Comparison of ENCODE assay signal across 8 mouse cellular contexts in genomic region chr2:167605178-167605794, GRCm38 (mm10). TPM values are rescaled to one million over a fixed set of nuclear protein-coding genes. Genes with fewer than 3 reads are reported as not detected.
A peak's percentile ranks its signal among the peaks of the same experiment; 100 is the strongest.
DNase-seq lines count a peak whose midpoint lies in the region; ATAC-seq lines count a peak whose summit lies in the region.

No protein-coding gene starts in this region.

- intact Hi-C loops in gastrocnemius, postnatal 36 days (cut with DNase I): loop anchor here (1.0 kb wide), 1 partner anchor 68 kb away; no protein-coding TSS in a partner anchor
- intact Hi-C loops in left cerebral cortex, postnatal 14 days (cut with DNase I): loop anchor here (1.0 kb wide), 1 partner anchor 68 kb away; no protein-coding TSS in a partner anchor

- WGBS in intestine, embryonic 15.5 days: 30% methylated on average over 11 of the region's 11 CpGs
- WGBS in midbrain, embryonic 10.5 days: 27% methylated on average over 11 of the region's 11 CpGs

- H3K9ac ChIP-seq in intestine, embryonic 15.5 days: no peak overlapping the region

- H3K27ac ChIP-seq in intestine, embryonic 15.5 days: no peak overlapping the region
- H3K27ac ChIP-seq in midbrain, embryonic 10.5 days (replicated peaks): no peak overlapping the region

- H3K4me1 ChIP-seq in intestine, embryonic 15.5 days (replicated peaks): 0 out of 2 replicates have a peak, but pooled peaks cover 3% of the 10 kb centered on the region
- H3K4me1 ChIP-seq in midbrain, embryonic 10.5 days: peaks cover 10% of the 10 kb centered on the region

- H3K9me3 ChIP-seq in intestine, embryonic 15.5 days: no peaks in the 10 kb centered on the region
- H3K9me3 ChIP-seq in midbrain, embryonic 10.5 days (replicated peaks): no peaks in the 10 kb centered on the region

- no peak overlapping the region for H3K4me3 ChIP-seq in intestine, embryonic 15.5 days (replicated peaks)
- H3K4me3 ChIP-seq in midbrain, embryonic 10.5 days: no peak overlapping the region

- peak; percentile 87 to 96 for DNase-seq in adrenal gland, adult (ENCODE audit: inconsistent age in 2 of 2, low spot score in 1 of 2)
- peak; percentile 94 for DNase-seq in embryo, embryonic 10.5 days (ENCODE audit: low spot score)
- DNase-seq in gastrocnemius, postnatal 36 days: peak; percentile 88 to 89
- DNase-seq in left cerebral cortex, postnatal 14 days (ENCODE audit: low spot score in 2 of 2): peak; percentile 88 to 92
- peak; percentile 87 for DNase-seq in midbrain, embryonic 10.5 days (ENCODE audit: low spot score)
- DNase-seq in right cerebral cortex, postnatal 4 days: peak; percentile 89
- peak; percentile 76 for DNase-seq in yolk sac, embryonic 10.5 days (ENCODE audit: low spot score)

- no peaks in the 10 kb centered on the region for H3K27me3 ChIP-seq in intestine, embryonic 15.5 days (replicated peaks)
- H3K27me3 ChIP-seq in midbrain, embryonic 10.5 days (ENCODE audit: low read depth, poor library complexity, severe bottlenecking): peaks cover 6% of the 10 kb centered on the region

- ATAC-seq in intestine, embryonic 15.5 days: peak; percentile 84

- H3K36me3 ChIP-seq in intestine, embryonic 15.5 days: peaks cover 17% of the 10 kb centered on the region; the same call in 1 of the 2 replicates
- H3K36me3 ChIP-seq in midbrain, embryonic 10.5 days: peaks cover 26% of the 10 kb centered on the region

- no peak overlapping the region for H3K4me2 ChIP-seq in intestine, embryonic 15.5 days (replicated peaks)

RNA-seq across cellular contexts. Expression of gene Ube2v1, which starts 26.6 kb away (rescaled TPM):
- 100 to 1,000 TPM; 160 to 167 TPM for total RNA-seq in gastrocnemius, postnatal 36 days (2021)
- 268 and 270 TPM in 2 replicates for polyA plus RNA-seq in intestine, embryonic 15.5 days (2015; fragmentation: Nextera tagmentation; extraction: Ambion mirVana)
- 100 to 1,000 TPM; 215 to 250 TPM for total RNA-seq in left cerebral cortex, postnatal 14 days (2021)
- polyA plus RNA-seq in midbrain, embryonic 10.5 days (2016; fragmentation: Nextera tagmentation; extraction: Ambion mirVana): 410 and 413 TPM in 2 replicates

RNA-seq across cellular contexts. Expression of gene Gm20431, which starts 56.0 kb away (rescaled TPM):
- total RNA-seq in gastrocnemius, postnatal 36 days (2021): 10 to 100 TPM in 1 of 2 experiments, 1 to 10 TPM in 1; 6.3 to 11.4 TPM
- polyA plus RNA-seq in intestine, embryonic 15.5 days (2015; fragmentation: Nextera tagmentation; extraction: Ambion mirVana): 0.40 and 7.2 TPM in 2 replicates
- 10 to 100 TPM; 63.3 to 65.1 TPM for total RNA-seq in left cerebral cortex, postnatal 14 days (2021)
- polyA plus RNA-seq in midbrain, embryonic 10.5 days (2016; fragmentation: Nextera tagmentation; extraction: Ambion mirVana): 2.4 and 3.6 TPM in 2 replicates

Comparison
In these comparisons a context has a peak if more than half of its experiments do, and no peak if none do; other contexts are left out.
1. RNA of gene Gm20431, which starts 56.0 kb away (total RNA-seq): 63.3 to 65.1 TPM in left cerebral cortex, postnatal 14 days; 6.3 to 11.4 TPM in gastrocnemius, postnatal 36 days; every median in the first group is over 4 times any median in the second.
2. Peak in every context shown above with its lines, with median percentiles within 50 percentile points of each other: DNase-seq.